Mouse (Mus musculus) lung, adult 2 months (tissue): ENCODE data around the gene Adamts15. TPM values are rescaled to one million over a fixed set of nuclear protein-coding genes. Genes with fewer than 3 reads are reported as not detected.

Experiments used
- DNase-seq: peaks from one replicate; pipeline ENCODE4 v3.0.0; 2022
- H3K4me1 ChIP-seq: fragments of 200-500 bp; 2 replicates; pipeline ENCODE4 v1.6.1; 2011; ENCODE audit warnings: low read length; ENCODE audit not compliant: control insufficient read depth, insufficient read depth
- H3K4me3 ChIP-seq: fragments of 200-500 bp; replicated peaks from 2 replicates; pipeline ENCODE3; 2011; ENCODE audit warnings: low read depth, mild to moderate bottlenecking, control low read depth, low read length; ENCODE audit errors: extremely low read depth
- CTCF ChIP-seq: fragments of 200-500 bp; IDR thresholded peaks from 2 replicates; pipeline ENCODE4 v1.5.1; 2011; ENCODE audit warnings: mild to moderate bottlenecking, low read length, control low read depth; ENCODE audit not compliant: insufficient read depth
- POLR2A ChIP-seq: fragments of 200-500 bp; IDR thresholded peaks from 2 replicates; pipeline ENCODE4 v1.6.1; 2011; ENCODE audit warnings: low read depth, mild to moderate bottlenecking, control low read depth, low read length, borderline replicate concordance; ENCODE audit errors: extremely low read depth
- WGBS: fragments of 180-500 bp; shearing (Covaris S2); methylation state at CpG from one replicate; pipeline ENCODE4 v1.1.7; 2018; 5-methylcytosine and 5-hydroxymethylcytosine counted together
- polyA plus RNA-seq: library from polyadenylated mRNA; depleted of rRNA; stranded (reverse); fragments of >200 nt; gene quantifications from 2 replicates; pipeline ENCODE4 v1.2.3, GENCODE M21; 2012

Adamts15 gene
- polyA plus RNA-seq, 1 experiment: 29.6 TPM

GRCm38 (mm10) chr9:30934827-30935226, 12.6 kb upstream of the Adamts15 start:
- WGBS: 21% methylated on average over 6 of the region's 6 CpGs
- no peak for DNase-seq
- TF ChIP-seq CTCF (no peak), POLR2A (no peak)
- H3K4me1 ChIP-seq: no peaks in the 10 kb centered on the region
- H3K4me3 ChIP-seq: no peak overlapping the region

- no peak for DNase-seq
- WGBS: 51% methylated on average over 4 of the region's 4 CpGs
These were observed 10.1 kb upstream of the Adamts15 start for GRCm38 (mm10) chr9:30932346-30932745.

GRCm38 (mm10) chr9:30928759-30929158, 6.5 kb upstream of the Adamts15 start:
- Histone ChIP-seq H3K4me1 (no peaks in the 10 kb centered on the region), H3K4me3 (no peak overlapping the region)
- 94% methylated on average over 2 of the region's 2 CpGs for WGBS
- no peak for DNase-seq
- TF ChIP-seq POLR2A: no peak
- no peak for TF ChIP-seq CTCF

More at GRCm38 (mm10) chr9:30932346-30932745, 10.1 kb upstream of the Adamts15 start:
- Histone ChIP-seq H3K4me3 (no peak overlapping the region), H3K4me1 (no peaks in the 10 kb centered on the region)
- TF ChIP-seq POLR2A (no peak), CTCF (no peak)

GRCm38 (mm10) chr9:30921261-30922103, 770 bp downstream of the Adamts15 start:
- H3K4me1 ChIP-seq: no peaks in the 10 kb centered on the region
- WGBS: 4% methylated on average over 56 of the region's 56 CpGs
- peak; percentile 27 for DNase-seq
- no peak for TF ChIP-seq CTCF
- TF ChIP-seq POLR2A: peak; percentile 39; the same call in 1 of the 2 replicates
- peak overlapping the region; percentile 50 for H3K4me3 ChIP-seq

GRCm38 (mm10) chr9:30920736-30921135, 1.5 kb downstream of the Adamts15 start:
- peak; percentile 40; the same call in 1 of the 2 replicates for TF ChIP-seq CTCF
- peak; percentile 18; the same call in 1 of the 2 replicates for TF ChIP-seq POLR2A
- Histone ChIP-seq H3K4me3 (peak overlapping the region; percentile 50), H3K4me1 (no peaks in the 10 kb centered on the region)
- DNase-seq: no peak
- WGBS: 22% methylated on average over 6 of the region's 6 CpGs

GRCm38 (mm10) chr9:30919686-30920085, 2.6 kb downstream of the Adamts15 start:
- TF ChIP-seq CTCF: no peak
- TF ChIP-seq POLR2A: no peak
- DNase-seq: no peak
- no peaks in the 10 kb centered on the region for H3K4me1 ChIP-seq
- H3K4me3 ChIP-seq: peak overlapping the region; percentile 26
- WGBS: 53% methylated on average over 9 of the region's 9 CpGs

GRCm38 (mm10) chr9:30918466-30919356, 3.5 kb downstream of the Adamts15 start:
- DNase-seq: no peak
- no peaks in the 10 kb centered on the region for H3K4me1 ChIP-seq
- 38% methylated on average over 12 of the region's 12 CpGs for WGBS
- TF ChIP-seq POLR2A (no peak), CTCF (no peak)
- peak overlapping the region; percentile 31 for H3K4me3 ChIP-seq

- TF ChIP-seq POLR2A (no peak), CTCF (no peak)
- DNase-seq: no peak
- no peak overlapping the region for H3K4me3 ChIP-seq
- no peaks in the 10 kb centered on the region for H3K4me1 ChIP-seq
- 57% methylated on average over 6 of the region's 6 CpGs for WGBS
These were observed 5.8 kb downstream of the Adamts15 start for GRCm38 (mm10) chr9:30916266-30916968.

- DNase-seq: no peak
- 69% methylated on average over 2 of the region's 2 CpGs for WGBS
These were observed 8.0 kb downstream of the Adamts15 start for GRCm38 (mm10) chr9:30914241-30914640.

More at GRCm38 (mm10) chr9:30914241-30914640, 8.0 kb downstream of the Adamts15 start:
- H3K4me3 ChIP-seq: no peak overlapping the region
- H3K4me1 ChIP-seq: no peaks in the 10 kb centered on the region
- TF ChIP-seq POLR2A: no peak
- TF ChIP-seq CTCF: no peak
